Mouse (Mus musculus): ENCODE results near the gene 1700029P11Rik. TPM values are rescaled to one million over a fixed set of nuclear protein-coding genes. Genes with fewer than 3 reads are reported as not detected.

Gene 1700029P11Rik
- polyA plus RNA-seq, 1 experiment: 159 TPM

DNA sequence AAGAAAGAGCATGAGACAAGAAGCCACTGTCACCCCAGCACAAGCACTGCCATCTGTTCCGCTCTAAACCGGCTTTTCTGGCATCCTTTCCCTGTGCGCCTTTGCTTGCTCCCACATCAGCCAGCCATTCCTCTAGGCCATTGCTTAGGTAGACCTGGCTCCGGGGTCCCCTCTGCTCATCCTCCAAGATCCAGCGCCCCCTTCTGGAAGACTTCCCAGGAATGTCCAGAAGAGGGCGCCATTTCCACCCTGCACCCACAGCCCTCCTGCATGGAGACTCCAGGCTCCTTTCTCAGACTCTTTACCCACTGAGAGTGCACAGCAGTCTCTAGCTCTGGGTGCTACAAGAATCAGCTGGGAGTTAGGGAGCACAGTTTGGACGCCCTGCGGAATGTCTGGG is 23.9 kb upstream of the 1700029P11Rik start:
- no peak overlapping the region for H3K27ac ChIP-seq (ENCODE audit: control insufficient read depth, insufficient read depth, low read depth, low read length)
- no peaks in the 10 kb centered on the region for H3K36me3 ChIP-seq (ENCODE audit: control insufficient read depth, insufficient read depth, low read length)
- TF ChIP-seq POLR2A (IDR thresholded peaks at IDR 0.05; ENCODE audit: control insufficient read depth, low read depth, low read length): no peak
- peak; percentile 84 for TF ChIP-seq CTCF (IDR thresholded peaks at IDR 0.05; ENCODE audit: control insufficient read depth, insufficient read depth, insufficient replicate concordance, low read depth, low read length)
- H3K27me3 ChIP-seq (ENCODE audit: control insufficient read depth, insufficient read depth, low read length): no peaks in the 10 kb centered on the region
- peaks cover 8% of the 10 kb centered on the region for H3K4me1 ChIP-seq (ENCODE audit: control insufficient read depth, insufficient read depth, low read length)
- H3K4me3 ChIP-seq (ENCODE audit: control insufficient read depth, low read depth, low read length): no peak overlapping the region

GRCm38 (mm10) chr15:81957598-81957997 is 22.7 kb upstream of the 1700029P11Rik start:
- no peak for TF ChIP-seq POLR2A (IDR thresholded peaks at IDR 0.05; ENCODE audit: control insufficient read depth, low read depth, low read length)
- no peak for TF ChIP-seq CTCF (IDR thresholded peaks at IDR 0.05; ENCODE audit: control insufficient read depth, insufficient read depth, insufficient replicate concordance, low read depth, low read length)
- Histone ChIP-seq H3K36me3 (ENCODE audit: control insufficient read depth, insufficient read depth, low read length) (no peaks in the 10 kb centered on the region), H3K4me3 (ENCODE audit: control insufficient read depth, low read depth, low read length) (no peak overlapping the region), H3K27ac (ENCODE audit: control insufficient read depth, insufficient read depth, low read depth, low read length) (no peak overlapping the region), H3K27me3 (ENCODE audit: control insufficient read depth, insufficient read depth, low read length) (no peaks in the 10 kb centered on the region), H3K4me1 (ENCODE audit: control insufficient read depth, insufficient read depth, low read length) (peaks cover 10% of the 10 kb centered on the region)

- Histone ChIP-seq H3K27me3 (ENCODE audit: control insufficient read depth, insufficient read depth, low read length) (no peaks in the 10 kb centered on the region), H3K36me3 (ENCODE audit: control insufficient read depth, insufficient read depth, low read length) (no peaks in the 10 kb centered on the region), H3K4me3 (ENCODE audit: control insufficient read depth, low read depth, low read length) (no peak overlapping the region), H3K4me1 (ENCODE audit: control insufficient read depth, insufficient read depth, low read length) (peaks cover 10% of the 10 kb centered on the region), H3K27ac (ENCODE audit: control insufficient read depth, insufficient read depth, low read depth, low read length) (no peak overlapping the region)
- no peak for TF ChIP-seq POLR2A (IDR thresholded peaks at IDR 0.05; ENCODE audit: control insufficient read depth, low read depth, low read length)
- TF ChIP-seq CTCF (IDR thresholded peaks at IDR 0.05; ENCODE audit: control insufficient read depth, insufficient read depth, insufficient replicate concordance, low read depth, low read length): no peak
These were observed 21.4 kb upstream of the 1700029P11Rik start for GRCm38 (mm10) chr15:81958906-81959305.

DNA sequence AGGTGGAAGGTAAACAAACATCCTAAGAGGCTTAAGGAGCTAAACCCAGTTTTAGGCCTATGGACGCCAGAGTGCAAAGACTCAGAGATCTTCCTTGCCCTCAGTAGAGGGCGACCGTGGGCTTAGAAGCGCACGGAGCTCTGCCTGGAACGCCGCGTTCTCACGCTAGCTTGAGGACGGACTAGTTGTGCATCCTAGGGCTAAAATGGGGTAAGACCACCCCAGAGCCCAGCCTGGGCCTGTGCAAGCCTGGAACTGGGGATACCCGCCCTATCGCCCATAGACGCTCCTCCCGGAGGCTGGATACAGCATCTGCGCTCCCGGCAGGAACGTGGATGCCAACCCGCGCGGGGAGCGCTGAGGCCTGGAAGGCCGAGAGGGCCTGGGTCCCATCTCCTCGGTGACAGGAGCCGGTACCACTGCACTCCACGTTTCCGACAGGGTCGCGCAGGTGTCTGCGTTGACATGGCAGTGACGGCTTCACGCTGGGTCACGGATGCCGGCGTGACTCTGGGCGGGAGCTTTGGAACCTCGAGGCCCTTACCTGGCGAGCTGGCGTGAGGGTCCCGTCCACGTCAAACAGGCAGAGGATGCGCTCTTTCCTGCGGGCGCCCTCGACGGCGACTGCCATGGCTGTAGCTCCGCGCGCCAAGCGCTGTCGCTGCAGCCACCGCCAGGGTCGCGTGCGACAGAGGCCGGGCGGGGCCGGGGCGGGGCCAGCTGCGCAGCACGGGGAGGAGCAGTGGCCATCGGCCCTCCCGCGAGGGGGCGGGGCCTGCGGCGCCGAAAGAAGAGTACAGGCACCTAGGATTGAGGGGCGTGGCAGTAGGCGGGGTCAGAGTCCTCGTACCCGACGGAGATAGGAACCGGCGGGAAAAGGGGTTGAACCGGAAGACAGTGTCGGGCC is 19.9 kb upstream of the 1700029P11Rik start, which contains the start of gene Pmm1:
TSS of gene Pmm1 (minus strand) at position 760 of the 907 bp plus-strand sequence.
- peak within 1 kb of the TSS; percentile 88 for H3K4me3 ChIP-seq (ENCODE audit: control insufficient read depth, low read depth, low read length)
- TF ChIP-seq POLR2A (IDR thresholded peaks at IDR 0.05; ENCODE audit: control insufficient read depth, low read depth, low read length): peak; percentile 48; the same call in 1 of the 2 replicates
- TF ChIP-seq CTCF (IDR thresholded peaks at IDR 0.05; ENCODE audit: control insufficient read depth, insufficient read depth, insufficient replicate concordance, low read depth, low read length): peak; percentile 66; the same call in 1 of the 2 replicates
- H3K36me3 ChIP-seq (ENCODE audit: control insufficient read depth, insufficient read depth, low read length): no peaks in the 10 kb centered on the region
- peak within 1 kb of the TSS; percentile 61 for H3K27ac ChIP-seq (ENCODE audit: control insufficient read depth, insufficient read depth, low read depth, low read length)
- no peaks in the 10 kb centered on the region for H3K27me3 ChIP-seq (ENCODE audit: control insufficient read depth, insufficient read depth, low read length)
- H3K4me1 ChIP-seq (ENCODE audit: control insufficient read depth, insufficient read depth, low read length): peaks cover 10% of the 10 kb centered on the region

DNA sequence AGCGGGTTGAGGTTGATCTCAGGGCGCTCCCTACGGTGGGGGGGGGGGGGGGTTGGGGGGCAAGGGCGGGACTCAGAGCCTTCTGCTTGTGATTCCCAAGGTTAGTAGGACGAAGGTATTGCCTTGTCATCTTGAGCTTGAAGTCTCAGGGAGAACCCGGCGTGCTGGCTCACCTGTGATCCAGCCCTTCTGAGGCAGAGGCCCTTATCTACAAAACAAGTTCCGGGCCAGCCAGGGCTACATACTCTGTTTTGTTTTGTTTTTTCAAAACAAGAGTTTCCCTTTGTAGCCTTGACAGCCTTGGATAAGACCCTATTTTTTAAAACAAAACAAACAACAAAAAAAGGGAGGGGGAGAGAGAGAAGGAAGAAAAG is 19.3 kb upstream of the 1700029P11Rik start:
- Histone ChIP-seq H3K36me3 (ENCODE audit: control insufficient read depth, insufficient read depth, low read length) (no peaks in the 10 kb centered on the region), H3K27ac (ENCODE audit: control insufficient read depth, insufficient read depth, low read depth, low read length) (no peak overlapping the region), H3K4me3 (ENCODE audit: control insufficient read depth, low read depth, low read length) (peak overlapping the region; percentile 88), H3K4me1 (ENCODE audit: control insufficient read depth, insufficient read depth, low read length) (peaks cover 10% of the 10 kb centered on the region), H3K27me3 (ENCODE audit: control insufficient read depth, insufficient read depth, low read length) (no peaks in the 10 kb centered on the region)
- TF ChIP-seq CTCF (IDR thresholded peaks at IDR 0.05; ENCODE audit: control insufficient read depth, insufficient read depth, insufficient replicate concordance, low read depth, low read length) (no peak), POLR2A (IDR thresholded peaks at IDR 0.05; ENCODE audit: control insufficient read depth, low read depth, low read length) (no peak)

DNA sequence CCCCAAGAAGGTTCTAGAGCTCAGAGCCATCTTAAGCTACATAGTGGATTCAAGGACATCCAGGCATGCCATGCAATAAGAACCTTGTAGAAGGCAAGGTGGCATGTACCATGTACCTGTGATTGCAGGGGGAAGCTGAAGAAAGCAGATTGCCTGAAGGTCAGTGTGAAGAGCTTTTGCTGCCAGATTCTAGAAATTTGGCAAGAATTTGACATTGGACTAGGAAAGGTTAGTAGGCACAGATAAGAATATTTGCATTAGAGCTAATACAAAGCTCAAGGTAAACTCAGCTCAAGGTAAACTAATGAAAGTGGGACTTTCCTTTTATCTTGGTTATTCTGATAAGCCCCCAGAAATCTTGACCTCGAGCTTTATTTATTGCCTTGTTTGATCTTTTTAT is 16.1 kb upstream of the 1700029P11Rik start:
- TF ChIP-seq POLR2A (IDR thresholded peaks at IDR 0.05; ENCODE audit: control insufficient read depth, low read depth, low read length) (no peak), CTCF (IDR thresholded peaks at IDR 0.05; ENCODE audit: control insufficient read depth, insufficient read depth, insufficient replicate concordance, low read depth, low read length) (no peak)
- Histone ChIP-seq H3K27me3 (ENCODE audit: control insufficient read depth, insufficient read depth, low read length) (no peaks in the 10 kb centered on the region), H3K27ac (ENCODE audit: control insufficient read depth, insufficient read depth, low read depth, low read length) (no peak overlapping the region), H3K36me3 (ENCODE audit: control insufficient read depth, insufficient read depth, low read length) (no peaks in the 10 kb centered on the region), H3K4me1 (ENCODE audit: control insufficient read depth, insufficient read depth, low read length) (peaks cover 10% of the 10 kb centered on the region), H3K4me3 (ENCODE audit: control insufficient read depth, low read depth, low read length) (no peak overlapping the region)

DNA sequence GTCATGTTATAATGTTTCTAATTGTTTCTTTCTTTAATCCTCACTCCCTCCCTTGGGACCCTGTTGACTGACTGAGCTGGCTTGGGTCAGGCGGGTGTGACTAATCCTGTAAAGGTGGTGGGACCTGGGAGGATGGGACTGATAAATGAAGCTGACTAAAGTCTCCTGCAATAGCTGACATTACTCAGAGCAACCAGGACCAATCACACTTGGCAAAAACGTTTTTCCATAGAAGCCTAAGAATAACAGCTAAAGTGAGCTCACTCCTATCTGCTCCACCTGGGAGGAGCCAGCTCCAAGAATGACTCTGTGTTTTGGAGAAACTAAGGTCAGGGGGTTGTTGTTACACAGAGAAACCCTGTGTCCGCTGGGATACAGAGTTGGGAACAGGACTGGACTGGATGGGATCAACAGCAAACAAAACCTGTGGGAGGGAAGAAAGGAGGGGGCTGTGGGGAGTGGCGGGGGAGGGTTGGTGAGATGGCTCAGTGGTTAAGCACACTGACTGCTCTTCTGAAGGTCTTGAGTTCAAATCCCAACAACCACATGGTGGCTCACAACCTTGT is 15.3 kb upstream of the 1700029P11Rik start:
- H3K4me1 ChIP-seq (ENCODE audit: control insufficient read depth, insufficient read depth, low read length): peaks cover 6% of the 10 kb centered on the region
- H3K36me3 ChIP-seq (ENCODE audit: control insufficient read depth, insufficient read depth, low read length): no peaks in the 10 kb centered on the region
- no peak overlapping the region for H3K27ac ChIP-seq (ENCODE audit: control insufficient read depth, insufficient read depth, low read depth, low read length)
- H3K27me3 ChIP-seq (ENCODE audit: control insufficient read depth, insufficient read depth, low read length): no peaks in the 10 kb centered on the region
- no peak overlapping the region for H3K4me3 ChIP-seq (ENCODE audit: control insufficient read depth, low read depth, low read length)
- no peak for TF ChIP-seq POLR2A (IDR thresholded peaks at IDR 0.05; ENCODE audit: control insufficient read depth, low read depth, low read length)
- no peak for TF ChIP-seq CTCF (IDR thresholded peaks at IDR 0.05; ENCODE audit: control insufficient read depth, insufficient read depth, insufficient replicate concordance, low read depth, low read length)

Data from testis, adult 2 months (tissue).